Mouse (Mus musculus): ENCODE measurements around the gene Lect2.

DNA sequence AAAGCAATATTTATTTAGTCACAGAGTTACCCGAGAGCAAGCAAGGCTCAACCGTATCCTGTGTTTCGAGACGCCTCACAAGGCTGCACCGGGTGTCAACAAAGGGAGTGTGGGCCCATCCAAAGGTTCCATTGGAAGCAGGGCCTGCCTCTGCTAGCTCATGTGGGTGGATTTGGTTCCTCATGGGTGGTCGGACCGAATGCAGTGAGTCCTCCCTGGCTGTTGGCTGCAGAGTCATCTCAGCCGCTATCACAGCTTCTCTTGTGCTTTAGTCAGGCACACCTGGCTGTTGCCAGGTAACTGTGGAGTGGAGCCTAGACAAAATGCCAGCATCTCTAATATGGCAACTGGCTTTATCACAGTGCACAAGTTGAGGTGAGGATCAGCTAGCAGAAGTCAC is 47.7 kb downstream of the Lect2 start:
- TF ChIP-seq CTCF (IDR thresholded peaks at IDR 0.05; ENCODE audit: borderline replicate concordance, insufficient read depth, low read length) = no peak
- TF ChIP-seq POLR2A (IDR thresholded peaks at IDR 0.05; ENCODE audit: low read depth, low read length) = no peak
